Mouse (Mus musculus) heart, adult 8-10 months (tissue): ENCODE measurements around the gene Diaph3. TPM values are rescaled to one million over a fixed set of nuclear protein-coding genes. Genes with fewer than 3 reads are reported as not detected.

Experiments
- DNase-seq: peaks from one replicate; pipeline ENCODE4 v3.0.0; 2022; ENCODE audit warnings: low spot score
- total RNA-seq, 4 experiments: library from RNA; stranded (reverse); gene quantifications; 2 replicates each; pipeline ENCODE4 v1.2.4; 2022

The Diaph3 gene
- total RNA-seq, 4 experiments from 2014 or later = 0.22 to 1.6 (median 0.38) TPM

GRCm38 (mm10) chr14:86847154-86847810 is 293.8 kb downstream of the Diaph3 start:
- DNase-seq = no peak

- no peak for DNase-seq
Measured at GRCm38 (mm10) chr14:86844075-86844474, 297.0 kb downstream of the Diaph3 start.

GRCm38 (mm10) chr14:86837642-86838041 is 303.4 kb downstream of the Diaph3 start:
- DNase-seq = no peak

- no peak for DNase-seq
Measured at GRCm38 (mm10) chr14:86834851-86835250, 306.2 kb downstream of the Diaph3 start.

- DNase-seq = no peak
Measured at GRCm38 (mm10) chr14:86834269-86834668, 306.8 kb downstream of the Diaph3 start.

GRCm38 (mm10) chr14:86833003-86833402 is 308.0 kb downstream of the Diaph3 start:
- DNase-seq = no peak

GRCm38 (mm10) chr14:86816246-86816645 is 324.8 kb downstream of the Diaph3 start:
- DNase-seq = no peak

- no peak for DNase-seq
Measured at GRCm38 (mm10) chr14:86788880-86789641, 352.0 kb downstream of the Diaph3 start.

GRCm38 (mm10) chr14:86786866-86787265 is 354.2 kb downstream of the Diaph3 start:
- no peak for DNase-seq

- peak; percentile 52 for DNase-seq
Measured at GRCm38 (mm10) chr14:86781553-86782273, 359.3 kb downstream of the Diaph3 start.

GRCm38 (mm10) chr14:86773311-86773710 is 367.7 kb downstream of the Diaph3 start:
- DNase-seq = no peak

GRCm38 (mm10) chr14:86772176-86773150 is 368.6 kb downstream of the Diaph3 start:
- no peak for DNase-seq

- DNase-seq = no peak
Measured at GRCm38 (mm10) chr14:86764286-86764685, 376.7 kb downstream of the Diaph3 start.

GRCm38 (mm10) chr14:86757604-86758520 is 383.2 kb downstream of the Diaph3 start:
- DNase-seq = peak; percentile 7

GRCm38 (mm10) chr14:86757132-86757531 is 383.9 kb downstream of the Diaph3 start:
- peak; percentile 7 for DNase-seq

- no peak for DNase-seq
Measured at GRCm38 (mm10) chr14:86750351-86750750, 390.7 kb downstream of the Diaph3 start.

GRCm38 (mm10) chr14:86749425-86749824 is 391.6 kb downstream of the Diaph3 start:
- DNase-seq = no peak

GRCm38 (mm10) chr14:86748876-86749275 is 392.2 kb downstream of the Diaph3 start:
- no peak for DNase-seq

GRCm38 (mm10) chr14:86744523-86744922 is 396.5 kb downstream of the Diaph3 start:
- DNase-seq = no peak
